Mouse (Mus musculus) stomach, embryonic 15.5 days (tissue): Measurements from ENCODE around the gene Ctnna3. TPM values are rescaled to one million over a fixed set of nuclear protein-coding genes. Genes with fewer than 3 reads are reported as not detected.

Source experiments
- ATAC-seq: fragments of 200-750 bp; cut with Nextera tagmentation; 2 replicates; pipeline ENCODE4 v1.8.0; 2017; ENCODE audit warnings: low read depth, moderate number of reproducible peaks, moderate TSS enrichment; ENCODE audit not compliant: insufficient read depth, low FRiP score
- H3K27ac ChIP-seq: fragments of 300-500 bp; sonication (generic); 2 replicates; pipeline ENCODE4 v1.5.1; 2015; ENCODE audit warnings: mild to moderate bottlenecking, inconsistent platforms
- H3K27me3 ChIP-seq: fragments of 300-500 bp; sonication (generic); replicated peaks from 2 replicates; pipeline ENCODE4 v1.6.1; 2015; ENCODE audit warnings: inconsistent platforms
- H3K36me3 ChIP-seq: fragments of 300-500 bp; sonication (generic); 2 replicates; pipeline ENCODE4 v1.6.1; 2015; ENCODE audit warnings: inconsistent platforms
- H3K4me1 ChIP-seq: fragments of 300-500 bp; sonication (generic); 2 replicates; pipeline ENCODE4 v1.6.1; 2015; ENCODE audit warnings: inconsistent platforms
- H3K4me2 ChIP-seq: fragments of 300-500 bp; sonication (generic); 2 replicates; pipeline ENCODE4 v1.6.1; 2015; ENCODE audit warnings: mild to moderate bottlenecking, inconsistent platforms
- H3K4me3 ChIP-seq: fragments of 300-500 bp; sonication (generic); replicated peaks from 2 replicates; pipeline ENCODE4 v1.5.1; 2015; ENCODE audit warnings: inconsistent platforms
- H3K9ac ChIP-seq: fragments of 300-500 bp; sonication (generic); 2 replicates; pipeline ENCODE4 v1.6.1; 2015; ENCODE audit warnings: inconsistent platforms
- H3K9me3 ChIP-seq: fragments of 300-500 bp; sonication (generic); 2 replicates; pipeline ENCODE4 v1.6.1; 2016; ENCODE audit warnings: inconsistent platforms
- WGBS: fragments of 180-500 bp; shearing (Covaris S2); methylation state at CpG from one replicate; pipeline ENCODE4 v1.1.7; 2015; 5-methylcytosine and 5-hydroxymethylcytosine counted together
- polyA plus RNA-seq: library from polyadenylated mRNA; unstranded; fragments of >200 nt; fragmentation: Nextera tagmentation; extraction: Ambion mirVana; gene quantifications from 2 replicates; pipeline ENCODE4 v1.2.1, GENCODE M21; 2015

Ctnna3 gene
- polyA plus RNA-seq, 1 experiment from 2014 or later = 0.58 TPM

DNA sequence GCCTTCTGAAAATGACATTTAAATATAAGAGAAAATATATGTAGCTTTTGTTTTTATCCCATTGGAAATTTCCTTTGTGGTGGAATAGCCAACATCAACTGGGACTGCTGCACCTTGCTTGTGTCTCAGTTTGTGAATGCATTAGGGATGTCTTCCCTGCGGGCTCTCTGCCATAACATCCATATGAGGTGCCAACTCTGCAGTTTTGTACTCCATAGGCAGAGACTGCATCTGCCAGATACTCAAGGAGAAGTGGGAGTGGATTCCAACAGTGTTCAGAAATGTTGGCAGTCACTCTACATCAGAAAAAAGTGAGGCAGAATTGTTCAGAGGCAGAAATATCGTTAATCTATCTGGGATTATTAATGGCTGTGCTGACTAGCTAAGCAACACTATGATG, 1158.2 kb downstream of the Ctnna3 start:
- H3K27me3 ChIP-seq = no peaks in the 10 kb centered on the region
- no peaks in the 10 kb centered on the region for H3K4me1 ChIP-seq
- no peak overlapping the region for H3K9ac ChIP-seq
- no peak overlapping the region for H3K4me2 ChIP-seq
- no peak for ATAC-seq
- no peaks in the 10 kb centered on the region for H3K36me3 ChIP-seq
- WGBS = 67% methylated on average over 2 of the region's 2 CpGs
- no peak overlapping the region for H3K4me3 ChIP-seq
- no peaks in the 10 kb centered on the region for H3K9me3 ChIP-seq
- H3K27ac ChIP-seq = no peak overlapping the region

DNA sequence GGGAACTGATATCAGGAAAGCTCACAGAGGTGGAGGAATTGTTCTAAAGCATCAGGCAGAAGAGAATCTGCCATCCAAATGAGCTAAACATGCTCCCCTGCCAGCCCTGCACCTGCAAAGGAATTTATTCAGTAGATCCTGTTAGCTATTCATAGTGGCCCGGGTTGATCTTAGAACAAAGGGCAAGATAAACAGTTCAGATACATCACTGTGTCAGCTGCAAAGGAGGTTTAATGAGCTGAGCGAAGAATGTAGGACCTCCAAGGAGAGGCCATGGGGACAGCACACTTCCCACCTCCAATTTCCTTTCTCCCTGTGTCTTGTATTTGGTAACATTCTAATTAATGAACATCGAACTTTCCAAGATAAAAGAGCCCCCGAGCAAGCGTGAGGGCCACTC, 1206.9 kb downstream of the Ctnna3 start:
- no peaks in the 10 kb centered on the region for H3K27me3 ChIP-seq
- 59% methylated on average over 5 of the region's 5 CpGs for WGBS

DNA sequence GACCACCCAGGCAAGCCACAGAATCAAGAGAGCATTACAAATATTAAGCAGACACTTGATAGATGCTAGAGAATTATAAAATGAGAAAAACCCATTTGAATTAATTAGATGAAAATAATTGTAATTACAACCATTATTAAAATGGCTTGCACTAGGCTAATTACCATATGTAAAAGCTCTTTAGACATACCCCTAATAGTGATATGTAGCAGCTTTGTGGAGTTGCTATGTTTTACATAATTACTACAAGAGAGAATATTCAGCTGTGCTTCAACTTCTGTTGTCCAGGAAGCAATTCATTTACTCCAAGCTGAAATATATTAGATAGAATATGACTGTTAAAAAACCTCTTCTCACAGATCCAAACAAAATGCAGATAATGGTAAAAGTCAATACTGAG, 1209.2 kb downstream of the Ctnna3 start:
- no peaks in the 10 kb centered on the region for H3K9me3 ChIP-seq
- H3K36me3 ChIP-seq = no peaks in the 10 kb centered on the region
- no peak overlapping the region for H3K27ac ChIP-seq
- ATAC-seq = no peak
- H3K9ac ChIP-seq = no peak overlapping the region
- H3K4me2 ChIP-seq = no peak overlapping the region
- H3K4me1 ChIP-seq = no peaks in the 10 kb centered on the region
- no peaks in the 10 kb centered on the region for H3K27me3 ChIP-seq
- H3K4me3 ChIP-seq = no peak overlapping the region

More for the DNA sequence above, 1206.9 kb downstream of the Ctnna3 start:
- no peak overlapping the region for H3K9ac ChIP-seq
- no peaks in the 10 kb centered on the region for H3K4me1 ChIP-seq
- H3K36me3 ChIP-seq = no peaks in the 10 kb centered on the region
- no peak overlapping the region for H3K27ac ChIP-seq
- H3K9me3 ChIP-seq = no peaks in the 10 kb centered on the region
- ATAC-seq = no peak
- no peak overlapping the region for H3K4me2 ChIP-seq
- no peak overlapping the region for H3K4me3 ChIP-seq

DNA sequence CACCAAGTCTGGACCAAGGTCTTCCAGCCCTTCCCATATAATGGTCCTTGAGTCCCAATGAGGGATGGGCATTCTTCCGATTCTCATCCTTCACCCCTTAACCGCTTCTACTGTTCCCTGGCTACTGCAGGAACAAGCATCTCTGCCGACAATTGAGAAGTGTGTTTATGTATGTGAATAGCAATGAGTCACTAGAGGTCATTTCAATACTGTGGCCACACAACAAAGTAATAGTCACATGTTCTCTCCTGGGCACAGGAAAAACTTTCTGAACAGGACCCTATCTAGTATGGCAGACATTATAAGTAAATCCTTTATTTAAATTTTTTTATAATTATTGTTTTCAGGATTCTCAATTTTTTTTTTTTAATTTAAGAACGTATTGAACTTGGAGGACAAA, 1211.2 kb downstream of the Ctnna3 start:
- no peaks in the 10 kb centered on the region for H3K9me3 ChIP-seq
- H3K4me3 ChIP-seq = no peak overlapping the region
- H3K4me2 ChIP-seq = no peak overlapping the region
- H3K4me1 ChIP-seq = no peaks in the 10 kb centered on the region
- H3K27me3 ChIP-seq = no peaks in the 10 kb centered on the region
- H3K36me3 ChIP-seq = no peaks in the 10 kb centered on the region
- 61% methylated on average over 4 of the region's 4 CpGs for WGBS
- no peak for ATAC-seq
- no peak overlapping the region for H3K27ac ChIP-seq
- H3K9ac ChIP-seq = no peak overlapping the region

DNA sequence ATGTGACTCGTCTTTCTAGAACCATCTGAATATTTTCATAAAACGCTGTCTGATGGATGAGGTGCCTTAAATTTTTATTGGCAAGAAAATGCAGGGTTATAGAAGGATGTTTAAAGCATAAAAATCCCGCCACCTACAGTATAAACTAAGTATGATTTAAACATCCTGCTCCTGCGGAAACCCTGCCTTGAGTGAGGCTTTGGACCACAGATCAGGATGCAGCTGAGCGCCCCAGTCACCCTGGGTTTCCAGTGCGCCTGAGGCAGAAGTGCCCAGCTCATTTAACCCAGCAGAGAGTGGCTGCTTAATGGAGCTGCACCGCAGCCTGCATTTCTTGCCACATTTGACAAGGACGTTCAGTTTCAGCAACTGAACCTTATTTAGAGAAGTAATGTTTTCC, 1211.7 kb downstream of the Ctnna3 start:
- no peak overlapping the region for H3K9ac ChIP-seq
- no peaks in the 10 kb centered on the region for H3K4me1 ChIP-seq
- WGBS = 47% methylated on average over 8 of the region's 8 CpGs
- no peaks in the 10 kb centered on the region for H3K27me3 ChIP-seq
- no peak overlapping the region for H3K27ac ChIP-seq
- no peaks in the 10 kb centered on the region for H3K36me3 ChIP-seq
- ATAC-seq = no peak
- no peak overlapping the region for H3K4me3 ChIP-seq
- no peak overlapping the region for H3K4me2 ChIP-seq
- H3K9me3 ChIP-seq = no peaks in the 10 kb centered on the region

DNA sequence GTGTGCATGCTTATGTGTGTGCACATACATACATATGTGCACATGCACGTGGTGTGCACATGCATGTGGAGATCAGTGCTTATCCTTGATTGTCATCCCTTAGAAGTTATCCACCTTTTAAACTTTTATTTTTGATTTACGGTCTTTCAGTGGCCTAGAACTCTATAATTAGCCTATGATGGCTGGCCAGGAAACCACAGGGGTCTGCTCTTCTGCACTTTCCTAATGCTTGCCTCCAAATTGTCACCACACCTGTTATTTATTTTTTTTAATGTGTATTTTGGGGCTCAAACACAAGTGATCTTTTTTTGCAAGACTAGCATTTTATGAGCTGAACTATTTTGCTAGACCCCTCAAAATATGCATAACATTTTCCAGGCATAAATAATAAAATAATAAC, 1214.1 kb downstream of the Ctnna3 start:
- no peak overlapping the region for H3K9ac ChIP-seq
- 80% methylated on average over 2 of the region's 2 CpGs for WGBS
- H3K27me3 ChIP-seq = no peaks in the 10 kb centered on the region
- no peak overlapping the region for H3K4me3 ChIP-seq
- no peaks in the 10 kb centered on the region for H3K36me3 ChIP-seq
- no peak overlapping the region for H3K27ac ChIP-seq
- H3K9me3 ChIP-seq = no peaks in the 10 kb centered on the region
- H3K4me2 ChIP-seq = no peak overlapping the region
- ATAC-seq = no peak
- H3K4me1 ChIP-seq = no peaks in the 10 kb centered on the region

DNA sequence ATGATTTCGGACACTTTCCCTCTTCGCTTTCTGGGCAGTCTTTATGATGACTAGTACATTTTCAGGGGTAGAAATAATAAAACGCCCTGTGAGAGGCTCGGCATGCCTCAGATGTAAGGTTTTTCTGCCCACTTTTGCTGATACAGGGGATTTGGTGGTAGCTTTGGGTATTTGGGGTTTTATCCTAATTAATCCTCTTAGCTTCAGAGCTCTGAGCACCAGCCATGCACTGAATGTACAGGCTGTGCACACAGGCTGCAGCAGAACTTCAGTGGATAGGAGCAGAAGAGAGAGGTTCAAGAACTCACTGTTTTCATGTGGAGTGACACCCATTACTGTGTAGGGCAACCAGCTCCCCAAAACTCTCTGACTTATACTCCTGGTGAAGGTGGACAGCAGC, 1231.3 kb downstream of the Ctnna3 start:
- Histone ChIP-seq H3K27me3 (no peaks in the 10 kb centered on the region), H3K4me2 (no peak overlapping the region), H3K9ac (no peak overlapping the region), H3K4me1 (no peaks in the 10 kb centered on the region), H3K4me3 (no peak overlapping the region), H3K27ac (no peak overlapping the region), H3K36me3 (no peaks in the 10 kb centered on the region), H3K9me3 (no peaks in the 10 kb centered on the region)
- 72% methylated on average over 4 of the region's 4 CpGs for WGBS
- no peak for ATAC-seq

DNA sequence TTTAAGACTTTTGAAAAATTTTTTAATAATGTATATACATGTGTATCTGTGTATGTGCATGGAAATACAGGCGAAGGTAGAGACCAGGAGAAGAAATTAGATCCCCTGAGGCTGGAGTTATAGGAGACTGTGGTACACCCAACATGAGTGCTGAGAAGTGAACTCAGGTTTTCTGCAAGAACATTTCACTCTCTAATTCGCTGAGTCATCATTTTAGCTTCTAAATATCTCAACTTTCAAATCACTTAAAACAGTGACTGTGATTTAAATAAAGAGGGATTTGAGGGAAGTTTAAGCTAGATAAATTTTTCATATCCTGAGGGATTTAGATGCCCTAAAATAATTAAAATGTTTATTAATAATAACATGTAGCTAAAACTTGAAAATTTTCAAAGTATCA, 1241.6 kb downstream of the Ctnna3 start:
- no peaks in the 10 kb centered on the region for H3K27me3 ChIP-seq
- no peaks in the 10 kb centered on the region for H3K36me3 ChIP-seq
- no peak overlapping the region for H3K4me2 ChIP-seq
- no peak overlapping the region for H3K27ac ChIP-seq
- H3K9me3 ChIP-seq = no peaks in the 10 kb centered on the region
- no peak for ATAC-seq
- WGBS = 78% methylated on average over 2 of the region's 2 CpGs
- H3K4me3 ChIP-seq = no peak overlapping the region
- no peaks in the 10 kb centered on the region for H3K4me1 ChIP-seq
- H3K9ac ChIP-seq = no peak overlapping the region

DNA sequence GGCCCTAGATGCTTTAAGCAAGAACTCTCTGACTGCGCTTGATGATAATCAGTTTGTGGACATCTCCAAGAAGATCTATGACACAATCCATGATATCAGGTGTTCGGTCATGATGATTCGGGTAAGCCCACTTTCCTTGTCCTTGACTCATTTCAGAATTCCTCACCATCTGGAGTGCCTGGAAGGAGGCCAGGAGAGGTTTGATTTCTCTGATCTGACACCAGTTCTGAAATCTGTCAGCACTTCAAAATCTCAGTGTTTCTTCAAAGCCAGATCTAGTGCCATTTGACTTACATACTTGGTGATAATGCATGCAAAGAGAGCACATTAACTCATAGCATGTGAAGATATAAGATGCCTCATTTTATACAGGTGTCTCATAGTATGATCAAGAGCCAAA, 1245.9 kb downstream of the Ctnna3 start:
- Histone ChIP-seq H3K9me3 (no peaks in the 10 kb centered on the region), H3K4me3 (no peak overlapping the region), H3K27ac (no peak overlapping the region), H3K4me2 (no peak overlapping the region), H3K9ac (no peak overlapping the region), H3K4me1 (no peaks in the 10 kb centered on the region), H3K36me3 (no peaks in the 10 kb centered on the region), H3K27me3 (no peaks in the 10 kb centered on the region)
- no peak for ATAC-seq
- 87% methylated on average over 3 of the region's 3 CpGs for WGBS

DNA sequence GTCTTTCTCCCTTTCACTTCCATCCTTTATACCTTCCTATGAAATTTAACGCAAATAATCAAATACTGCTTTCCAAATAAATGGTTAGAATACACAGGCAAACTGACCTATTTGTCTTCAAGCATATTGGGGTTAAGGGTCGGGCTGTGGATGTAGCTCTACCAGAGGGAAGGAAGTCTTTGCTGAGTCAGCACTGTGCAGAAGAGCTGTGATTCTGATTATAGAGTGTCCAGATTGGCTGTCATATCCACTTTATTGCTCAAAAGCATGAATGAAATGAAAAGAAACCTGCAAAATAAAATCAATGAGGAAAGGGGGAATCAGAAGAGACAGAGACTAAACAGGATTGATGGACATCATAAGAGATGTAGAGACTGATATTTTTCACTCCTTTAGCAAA, 1280.1 kb downstream of the Ctnna3 start:
- ATAC-seq = no peak
- Histone ChIP-seq H3K4me1 (no peaks in the 10 kb centered on the region), H3K4me2 (no peak overlapping the region), H3K36me3 (no peaks in the 10 kb centered on the region), H3K27ac (no peak overlapping the region), H3K9me3 (no peaks in the 10 kb centered on the region), H3K27me3 (no peaks in the 10 kb centered on the region), H3K4me3 (no peak overlapping the region), H3K9ac (no peak overlapping the region)
- 87% methylated on average over 2 of the region's 2 CpGs for WGBS

DNA sequence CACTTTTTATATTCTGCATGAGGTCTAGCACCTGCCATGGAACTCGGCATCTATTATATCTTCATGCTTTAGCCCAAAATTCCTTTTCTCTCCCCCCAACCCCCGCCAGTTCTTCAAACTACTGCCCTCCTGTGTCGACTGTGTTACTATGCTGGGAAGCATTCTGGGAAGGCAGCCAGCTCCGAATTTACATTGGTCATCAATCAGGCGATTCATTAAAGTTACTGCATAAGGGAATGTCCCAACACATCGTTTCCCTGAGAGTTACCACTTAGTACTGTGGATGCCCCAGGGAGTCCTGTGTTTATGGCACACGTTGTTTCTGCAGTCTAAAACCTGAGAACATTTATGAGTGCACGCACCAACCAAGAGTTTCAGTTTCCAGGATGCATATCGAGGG, 1288.1 kb downstream of the Ctnna3 start:
- no peak for ATAC-seq

DNA sequence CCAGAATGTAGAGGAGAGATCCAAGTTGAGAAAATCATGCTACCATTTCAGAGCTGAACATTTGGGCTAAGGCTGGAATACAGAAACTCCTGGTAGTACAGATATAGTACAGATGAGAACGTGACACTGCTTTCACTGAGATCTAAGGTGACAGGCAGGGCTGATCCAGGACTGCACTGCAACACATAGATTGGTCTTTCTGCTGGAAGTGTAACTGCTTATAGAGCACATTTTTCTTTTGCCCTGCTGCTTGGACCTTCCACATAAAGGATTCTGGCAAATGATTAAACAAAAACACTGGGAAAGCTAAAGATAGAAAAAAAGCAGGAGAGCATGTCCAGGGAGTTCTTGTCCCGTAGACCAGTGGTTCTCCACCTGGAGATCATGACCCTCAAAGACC, 1305.8 kb downstream of the Ctnna3 start:
- no peaks in the 10 kb centered on the region for H3K4me1 ChIP-seq
- WGBS = 61% methylated on average over 2 of the region's 2 CpGs
- no peaks in the 10 kb centered on the region for H3K9me3 ChIP-seq
- no peak overlapping the region for H3K4me2 ChIP-seq
- no peak overlapping the region for H3K27ac ChIP-seq
- no peak for ATAC-seq
- no peaks in the 10 kb centered on the region for H3K27me3 ChIP-seq
- H3K4me3 ChIP-seq = no peak overlapping the region
- H3K36me3 ChIP-seq = no peaks in the 10 kb centered on the region
- no peak overlapping the region for H3K9ac ChIP-seq

More for the DNA sequence above, 1288.1 kb downstream of the Ctnna3 start:
- Histone ChIP-seq H3K36me3 (no peaks in the 10 kb centered on the region), H3K9me3 (no peaks in the 10 kb centered on the region), H3K4me3 (no peak overlapping the region), H3K4me2 (no peak overlapping the region), H3K9ac (no peak overlapping the region), H3K27me3 (no peaks in the 10 kb centered on the region), H3K27ac (no peak overlapping the region), H3K4me1 (no peaks in the 10 kb centered on the region)
- WGBS = 48% methylated on average over 9 of the region's 9 CpGs

DNA sequence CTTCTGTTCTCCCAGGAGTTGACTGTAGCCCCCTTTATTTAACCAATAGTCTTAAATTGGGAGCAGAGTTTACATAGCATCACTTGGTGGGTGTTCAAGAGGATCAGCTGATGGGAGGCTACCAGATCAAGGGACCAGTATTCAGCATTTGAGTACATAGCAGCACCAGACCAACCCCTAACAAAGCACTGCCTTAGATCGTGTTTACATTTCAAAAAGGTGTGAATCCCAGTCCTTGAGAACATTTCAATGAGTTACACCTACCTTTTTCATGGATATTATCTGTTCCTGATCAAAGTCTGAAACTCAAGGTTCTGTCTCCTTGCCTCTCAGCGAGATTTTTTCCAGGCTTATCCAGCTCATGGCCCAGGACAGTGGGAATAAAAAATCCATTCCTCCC, 1306.7 kb downstream of the Ctnna3 start:
- Histone ChIP-seq H3K27me3 (no peaks in the 10 kb centered on the region), H3K9ac (no peak overlapping the region), H3K27ac (no peak overlapping the region), H3K4me1 (no peaks in the 10 kb centered on the region), H3K4me2 (no peak overlapping the region), H3K9me3 (no peaks in the 10 kb centered on the region), H3K4me3 (no peak overlapping the region), H3K36me3 (no peaks in the 10 kb centered on the region)
- no peak for ATAC-seq
- 21% methylated on average over 2 of the region's 2 CpGs for WGBS
